Mouse (Mus musculus) hindbrain, postnatal 0 days (tissue): ENCODE measurements around the gene Fuca2. TPM values are rescaled to one million over a fixed set of nuclear protein-coding genes. Genes with fewer than 3 reads are reported as not detected.

ENCODE experiments used
- ATAC-seq: fragments of 200-750 bp; cut with Nextera tagmentation; 2 replicates; pipeline ENCODE4 v1.8.0; 2017; ENCODE audit warnings: mild to moderate bottlenecking, moderate TSS enrichment, moderate library complexity
- DNase-seq: peaks from one replicate; pipeline ENCODE4 v3.0.0-alpha.2; 2015; ENCODE audit warnings: low spot score
- H3K27ac ChIP-seq: fragments of 300-500 bp; sonication (generic); 2 replicates; pipeline ENCODE4 v1.5.1; 2014; ENCODE audit warnings: mild to moderate bottlenecking
- H3K27me3 ChIP-seq: fragments of 300-500 bp; sonication (generic); 2 replicates; pipeline ENCODE4 v1.6.1; 2014; ENCODE audit warnings: low read length, mixed read lengths; ENCODE audit not compliant: insufficient read depth
- H3K36me3 ChIP-seq: fragments of 300-500 bp; sonication (generic); 2 replicates; pipeline ENCODE4 v1.6.1; 2014; ENCODE audit warnings: low read length, mixed read lengths; ENCODE audit not compliant: insufficient read depth
- H3K4me1 ChIP-seq: fragments of 300-500 bp; sonication (generic); 2 replicates; pipeline ENCODE4 v1.6.1; 2014; ENCODE audit warnings: antibody characterized with exemption, low read length, mixed read lengths; ENCODE audit not compliant: insufficient read depth
- H3K4me2 ChIP-seq: fragments of 300-500 bp; sonication (generic); 2 replicates; pipeline ENCODE4 v1.6.1; 2014; ENCODE audit warnings: low read depth, mild to moderate bottlenecking, low read length, moderate library complexity, mixed read lengths
- H3K4me3 ChIP-seq: fragments of 300-500 bp; sonication (generic); 2 replicates; pipeline ENCODE4 v1.5.1; 2014; ENCODE audit warnings: low read length
- H3K9ac ChIP-seq: fragments of 300-500 bp; sonication (generic); replicated peaks from 2 replicates; pipeline ENCODE4 v1.6.1; 2014; ENCODE audit warnings: mild to moderate bottlenecking, low read length, moderate library complexity, mixed read lengths
- H3K9me3 ChIP-seq: fragments of 300-500 bp; sonication (generic); 2 replicates; pipeline ENCODE4 v1.6.1; 2016; ENCODE audit warnings: low read length, mixed read lengths
- CTCF ChIP-seq: IDR thresholded peaks from 2 replicates; pipeline ENCODE4 v1.5.1; 2016; ENCODE audit warnings: antibody characterized with exemption, control low read depth, low read depth
- WGBS: fragments of 180-500 bp; shearing (Covaris S2); extraction: QIAGEN DNeasy Blood & Tissue Kit; methylation state at CpG from one replicate; pipeline ENCODE4 v1.1.7; 2014; 5-methylcytosine and 5-hydroxymethylcytosine counted together
- polyA plus RNA-seq: library from polyadenylated mRNA; unstranded; fragments of >200 nt; fragmentation: Nextera tagmentation; extraction: Ambion mirVana; gene quantifications from 2 replicates; pipeline ENCODE4 v1.2.1, GENCODE M21; 2015
- total RNA-seq: library from RNA; depleted of rRNA; stranded (reverse); fragments of >200 nt; gene quantifications from 2 replicates; pipeline ENCODE4 v1.2.3, GENCODE M21; 2014; rRNA removed

Fuca2 gene
- total and polyA plus RNA-seq, 2 experiments from 2014 or later, result 11.6 to 59.8 TPM

DNA sequence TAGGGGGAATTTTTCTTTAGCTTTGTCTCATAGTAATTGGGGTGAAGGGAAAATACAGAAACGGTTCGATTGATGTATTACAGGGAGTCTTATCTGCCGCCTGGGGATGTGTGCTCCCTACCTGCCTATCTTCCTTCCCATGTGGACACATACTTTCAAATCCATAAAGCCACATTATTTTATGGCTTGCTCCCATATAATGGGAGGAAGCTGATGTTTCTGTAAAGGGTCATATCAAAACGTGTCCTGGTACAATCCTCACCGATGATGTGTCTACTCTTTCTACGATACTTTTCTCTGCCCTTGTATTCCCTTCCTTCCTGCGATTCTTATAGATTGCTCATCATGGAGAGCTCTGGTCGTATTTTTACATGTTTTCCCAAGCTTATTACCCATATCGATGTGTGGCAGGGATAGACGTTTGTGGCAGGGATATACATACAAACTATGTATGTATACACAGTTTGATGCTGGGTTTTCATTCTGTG lies 54.2 kb downstream of the Fuca2 start:
- TF ChIP-seq CTCF, result no peak
- DNase-seq, result no peak
- H3K4me1 ChIP-seq, result peaks cover 3% of the 10 kb centered on the region; the same call in 1 of the 2 replicates
- peak overlapping the region; percentile 82 for H3K4me3 ChIP-seq
- ATAC-seq, result peak; percentile 25
- peak overlapping the region; percentile 81; the same call in 1 of the 2 replicates for H3K27ac ChIP-seq
- H3K27me3 ChIP-seq, result no peaks in the 10 kb centered on the region
- H3K9ac ChIP-seq, result peak overlapping the region; percentile 76
- peak overlapping the region; percentile 94 for H3K4me2 ChIP-seq
- WGBS, result 26% methylated on average over 10 of the region's 10 CpGs
- H3K9me3 ChIP-seq, result no peaks in the 10 kb centered on the region
- no peaks in the 10 kb centered on the region for H3K36me3 ChIP-seq

DNA sequence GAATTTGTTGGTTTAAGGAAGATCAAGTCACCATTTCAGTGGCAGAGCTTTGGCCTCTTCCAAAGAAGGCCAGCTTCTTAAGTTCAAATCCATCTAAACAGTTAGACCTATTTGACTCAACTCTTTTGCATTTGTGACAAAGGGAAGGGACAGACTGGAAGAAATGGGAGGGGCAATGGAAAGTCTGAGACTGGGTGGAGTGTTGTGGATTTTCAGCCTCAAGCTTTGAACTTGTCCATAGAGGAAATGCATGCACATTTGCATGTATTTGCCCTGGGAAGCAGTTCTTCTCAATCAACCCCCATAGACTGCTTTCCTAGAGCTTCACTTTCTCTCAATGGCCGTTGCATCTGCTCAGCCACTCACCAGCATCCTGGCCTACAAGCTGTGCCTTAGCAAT lies 55.0 kb downstream of the Fuca2 start:
- Histone ChIP-seq H3K4me3 (no peak overlapping the region), H3K4me1 (peaks cover 3% of the 10 kb centered on the region; the same call in 1 of the 2 replicates), H3K9me3 (no peaks in the 10 kb centered on the region), H3K4me2 (no peak overlapping the region), H3K9ac (no peak overlapping the region), H3K27me3 (no peaks in the 10 kb centered on the region), H3K36me3 (no peaks in the 10 kb centered on the region), H3K27ac (no peak overlapping the region)
- DNase-seq (no peak), ATAC-seq (no peak)
- WGBS, result 100% methylated on average over 1 of the region's 1 CpGs
- no peak for TF ChIP-seq CTCF

DNA sequence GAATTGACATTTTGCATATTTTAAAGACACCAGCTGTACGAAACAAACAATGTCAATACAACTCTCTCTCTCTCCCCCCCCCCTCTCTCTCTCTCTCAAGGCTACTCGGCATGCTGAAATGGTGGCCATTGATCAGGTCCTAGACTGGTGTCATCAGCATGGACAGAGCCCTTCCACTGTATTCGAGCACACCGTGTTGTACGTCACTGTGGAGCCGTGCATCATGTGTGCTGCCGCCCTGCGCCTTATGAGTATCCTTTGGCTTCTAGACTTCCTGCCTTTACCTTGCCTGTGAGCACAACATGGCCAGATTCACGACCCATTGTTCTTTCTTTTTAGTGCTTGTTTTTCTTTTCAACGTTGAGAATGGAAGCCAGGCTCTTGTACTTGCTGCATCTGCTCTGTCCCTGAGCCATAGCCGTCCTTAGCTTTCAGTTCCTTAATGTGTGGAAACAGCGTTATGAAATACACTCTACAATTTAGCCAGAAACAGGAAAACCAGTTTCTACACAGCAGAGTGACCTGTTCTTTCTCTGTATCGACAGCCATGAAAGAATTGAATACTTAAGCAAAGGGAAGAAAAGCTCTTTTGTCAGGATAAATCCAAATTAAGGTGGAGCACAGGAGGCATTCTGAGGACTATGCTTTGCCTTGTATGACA lies 60.8 kb downstream of the Fuca2 start:
- Histone ChIP-seq H3K9ac (no peak overlapping the region), H3K27me3 (no peaks in the 10 kb centered on the region), H3K27ac (no peak overlapping the region), H3K4me2 (no peak overlapping the region), H3K36me3 (peaks cover 13% of the 10 kb centered on the region; the same call in 1 of the 2 replicates), H3K4me1 (no peaks in the 10 kb centered on the region), H3K4me3 (no peak overlapping the region), H3K9me3 (no peaks in the 10 kb centered on the region)
- ATAC-seq, result no peak
- 90% methylated on average over 13 of the region's 13 CpGs for WGBS
- DNase-seq, result no peak
- TF ChIP-seq CTCF, result no peak

DNA sequence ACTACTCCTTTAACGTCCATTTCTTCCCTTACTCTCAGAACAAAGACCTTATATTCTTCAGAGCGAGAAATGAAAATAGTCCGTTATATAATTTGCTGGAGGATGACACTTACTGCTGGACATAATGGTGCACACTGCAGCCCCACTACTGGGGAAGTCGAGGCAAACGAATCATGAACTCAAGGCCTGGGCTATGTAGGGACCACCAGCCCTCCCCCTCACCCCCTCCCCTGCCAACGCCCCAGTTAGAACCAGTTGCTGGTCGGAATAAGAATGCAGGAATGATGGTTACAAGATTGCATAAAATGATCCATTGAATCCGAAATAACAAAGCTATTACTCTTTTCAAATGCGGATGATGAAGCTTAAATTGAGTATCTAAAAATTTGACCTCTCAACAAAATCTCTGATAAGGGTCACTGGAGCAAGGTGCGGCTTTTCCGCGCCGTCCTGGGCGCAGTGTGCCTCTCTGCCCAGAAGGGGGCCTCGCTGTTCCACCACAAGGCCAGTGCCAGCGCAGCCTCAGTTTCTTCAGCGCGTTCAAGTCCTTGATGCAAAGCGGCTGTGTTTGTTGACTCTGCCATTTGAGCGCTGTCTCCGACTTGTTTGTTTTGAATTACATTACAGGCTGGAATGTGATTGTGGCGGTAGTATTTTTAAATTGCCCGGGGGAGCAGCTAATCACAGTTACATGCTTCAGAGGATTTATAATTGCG lies 65.2 kb downstream of the Fuca2 start:
- H3K4me3 ChIP-seq, result peak overlapping the region; percentile 30
- peak; percentile 98 for TF ChIP-seq CTCF
- peak; percentile 84 for DNase-seq
- H3K27me3 ChIP-seq, result no peaks in the 10 kb centered on the region
- H3K9me3 ChIP-seq, result no peaks in the 10 kb centered on the region
- peaks cover 13% of the 10 kb centered on the region; the same call in 1 of the 2 replicates for H3K36me3 ChIP-seq
- H3K4me2 ChIP-seq, result peak overlapping the region; percentile 55
- no peak overlapping the region for H3K9ac ChIP-seq
- 27% methylated on average over 24 of the region's 24 CpGs for WGBS
- no peak overlapping the region for H3K27ac ChIP-seq
- peak; percentile 82 for ATAC-seq
- H3K4me1 ChIP-seq, result no peaks in the 10 kb centered on the region

DNA sequence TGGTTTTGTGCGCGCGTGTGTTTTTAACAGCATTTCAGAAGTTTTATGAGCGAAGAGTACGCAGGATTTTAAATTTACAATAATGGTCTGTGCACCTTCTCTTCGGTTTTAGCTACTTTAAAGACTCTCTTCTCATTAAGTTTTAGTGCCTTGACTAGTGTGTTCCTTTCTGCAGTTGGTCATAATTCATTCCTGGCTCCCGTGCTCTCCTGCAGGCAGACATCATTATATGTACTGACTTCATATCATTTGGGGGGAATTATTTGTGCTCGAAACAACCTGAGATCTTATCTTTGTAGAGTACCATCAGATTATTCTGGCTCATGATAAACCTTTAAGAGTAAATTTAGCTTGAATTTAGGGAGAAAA lies 65.7 kb downstream of the Fuca2 start:
- Histone ChIP-seq H3K4me1 (peaks cover 4% of the 10 kb centered on the region), H3K27ac (no peak overlapping the region), H3K36me3 (peaks cover 13% of the 10 kb centered on the region; the same call in 1 of the 2 replicates), H3K27me3 (no peaks in the 10 kb centered on the region), H3K9ac (no peak overlapping the region), H3K4me2 (peak overlapping the region; percentile 55), H3K4me3 (peak overlapping the region; percentile 30), H3K9me3 (no peaks in the 10 kb centered on the region)
- DNase-seq, result no peak
- no peak for TF ChIP-seq CTCF
- ATAC-seq, result no peak
- 55% methylated on average over 8 of the region's 8 CpGs for WGBS

DNA sequence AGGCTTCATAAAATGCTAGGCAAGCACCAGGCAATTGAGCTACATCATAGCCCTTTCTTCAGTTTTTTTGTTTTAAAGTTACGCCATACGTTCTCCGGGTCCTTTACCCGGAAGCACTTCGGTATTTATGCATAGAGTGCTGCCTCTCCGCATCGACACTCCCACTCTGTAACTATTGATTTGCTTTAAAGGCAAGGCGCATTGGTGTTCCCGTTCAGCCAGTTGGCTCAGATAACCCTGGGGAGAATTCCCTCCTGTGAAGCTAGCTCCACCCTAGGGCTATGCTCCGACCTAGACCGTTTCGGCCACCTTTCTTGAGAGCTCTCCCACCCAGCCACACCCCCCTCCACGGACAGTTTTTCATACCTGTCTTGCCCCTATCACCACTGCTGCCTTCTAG lies 67.1 kb downstream of the Fuca2 start:
- ATAC-seq (no peak), DNase-seq (no peak)
- WGBS, result 74% methylated on average over 13 of the region's 13 CpGs
- H3K27ac ChIP-seq, result no peak overlapping the region
- H3K4me1 ChIP-seq, result peaks cover 9% of the 10 kb centered on the region
- H3K9me3 ChIP-seq, result no peaks in the 10 kb centered on the region
- peaks cover 7% of the 10 kb centered on the region; the same call in 1 of the 2 replicates for H3K36me3 ChIP-seq
- no peaks in the 10 kb centered on the region for H3K27me3 ChIP-seq
- H3K4me2 ChIP-seq, result no peak overlapping the region
- TF ChIP-seq CTCF, result no peak
- no peak overlapping the region for H3K4me3 ChIP-seq
- H3K9ac ChIP-seq, result no peak overlapping the region

Other genes starting within 250 kb of the Fuca2 start
- 6.4 and 11.8 TPM in 2 replicates for gene Phactr2, start 25.1 kb upstream of the Fuca2 start, total RNA-seq
- gene Phactr2, start 25.1 kb upstream of the Fuca2 start, polyA plus RNA-seq, result 8.8 and 10.2 TPM in 2 replicates
- gene Adat2, start 53.4 kb downstream of the Fuca2 start, total RNA-seq, result 2.6 and 2.8 TPM in 2 replicates
- gene Adat2, start 53.4 kb downstream of the Fuca2 start, polyA plus RNA-seq, result 2.4 and 2.9 TPM in 2 replicates
- gene Pex3, start 53.6 kb downstream of the Fuca2 start, total RNA-seq, result 23.7 and 30.5 TPM in 2 replicates
- gene Pex3, start 53.6 kb downstream of the Fuca2 start, polyA plus RNA-seq, result 31.5 and 35.7 TPM in 2 replicates